Mouse (Mus musculus) cerebellum, postnatal 4 days (tissue): Measurements from ENCODE around the gene 1500009C09Rik.

Source experiments
- DNase-seq, 2 experiments: peaks; one replicate each; pipeline ENCODE4 v3.0.0; 2022; ENCODE audit warnings: low spot score in 2 of 2, mixed read lengths in 1 of 2

1500009C09Rik gene

GRCm38 (mm10) chr15:82247131-82247776 lies 4.9 kb upstream of the 1500009C09Rik start:
- no peak for DNase-seq

DNA sequence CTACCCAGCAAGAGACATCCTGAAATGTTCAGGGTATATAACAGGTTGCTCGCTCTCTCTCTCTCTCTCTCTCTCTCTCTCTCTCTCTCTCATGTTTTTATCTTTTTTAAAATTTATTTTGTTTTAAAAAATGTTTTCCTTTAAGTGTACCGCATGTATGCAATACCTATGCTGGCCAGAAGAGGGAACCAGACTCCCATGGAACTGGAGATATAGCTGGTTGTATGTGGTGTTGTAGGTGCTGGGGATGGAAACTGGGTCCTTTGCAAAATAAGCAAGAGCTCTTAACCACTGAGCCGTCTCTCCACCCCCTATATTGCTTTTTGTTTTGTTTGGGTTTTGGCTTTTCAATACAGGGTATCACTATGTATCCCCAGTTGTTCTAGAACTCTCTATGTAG lies 618 bp upstream of the 1500009C09Rik start:
- DNase-seq: no peak

DNA sequence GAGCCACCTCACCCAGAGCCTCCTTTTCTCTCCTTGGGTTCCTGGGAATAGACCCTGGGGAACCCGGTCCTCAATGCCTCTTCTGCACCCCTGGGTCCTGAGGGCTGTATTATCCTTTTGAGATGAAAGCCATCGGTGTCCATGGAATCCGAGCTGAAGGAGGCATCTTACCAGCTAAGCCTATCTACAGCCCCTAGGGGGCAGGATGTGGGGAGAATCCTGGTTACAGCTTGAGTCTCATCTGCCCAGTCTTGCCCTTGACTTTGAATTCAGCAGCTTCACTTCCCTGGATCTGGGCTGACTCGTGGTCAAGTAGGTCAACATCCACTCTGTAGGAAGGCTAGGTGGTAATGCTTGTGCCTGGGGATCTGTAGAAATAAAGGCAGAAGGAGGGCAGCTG lies 3.1 kb downstream of the 1500009C09Rik start:
- DNase-seq: no peak

- peak; percentile 39 to 68 for DNase-seq
These were observed 3.8 kb downstream of the 1500009C09Rik start for GRCm38 (mm10) chr15:82255944-82256383.

GRCm38 (mm10) chr15:82259510-82259909 lies 7.3 kb downstream of the 1500009C09Rik start:
- DNase-seq: peak; percentile 70 to 89

- peak; percentile 64 to 83 for DNase-seq
These were observed 14.2 kb downstream of the 1500009C09Rik start for GRCm38 (mm10) chr15:82266356-82266755.

DNA sequence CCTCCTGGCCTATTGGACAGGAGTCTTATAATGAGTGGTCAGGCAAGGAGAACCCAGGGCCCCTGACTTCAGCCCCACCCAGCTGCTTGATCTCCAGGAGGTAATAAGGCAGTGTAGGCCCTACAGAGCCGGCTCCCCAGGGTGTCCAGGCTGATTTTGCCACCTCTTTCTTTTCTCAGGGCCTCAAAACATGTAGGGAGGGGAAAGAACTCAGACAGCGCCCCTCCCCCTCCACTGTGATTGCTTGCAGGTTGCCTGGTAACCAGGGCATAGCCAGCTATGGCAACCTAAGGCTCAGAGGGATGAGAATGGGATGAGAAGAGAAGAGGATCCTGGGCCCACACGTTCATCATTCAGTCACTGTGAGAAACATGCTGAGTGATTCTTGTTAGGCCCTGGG lies 16.0 kb downstream of the 1500009C09Rik start:
- DNase-seq: peak in 1 of 2 experiments; percentile 49

- peak in 1 of 2 experiments; percentile 42 for DNase-seq
These were observed 16.6 kb downstream of the 1500009C09Rik start for GRCm38 (mm10) chr15:82268783-82269182.

- peak; percentile 54 to 81 for DNase-seq
These were observed 19.0 kb downstream of the 1500009C09Rik start for GRCm38 (mm10) chr15:82271201-82271600.

DNA sequence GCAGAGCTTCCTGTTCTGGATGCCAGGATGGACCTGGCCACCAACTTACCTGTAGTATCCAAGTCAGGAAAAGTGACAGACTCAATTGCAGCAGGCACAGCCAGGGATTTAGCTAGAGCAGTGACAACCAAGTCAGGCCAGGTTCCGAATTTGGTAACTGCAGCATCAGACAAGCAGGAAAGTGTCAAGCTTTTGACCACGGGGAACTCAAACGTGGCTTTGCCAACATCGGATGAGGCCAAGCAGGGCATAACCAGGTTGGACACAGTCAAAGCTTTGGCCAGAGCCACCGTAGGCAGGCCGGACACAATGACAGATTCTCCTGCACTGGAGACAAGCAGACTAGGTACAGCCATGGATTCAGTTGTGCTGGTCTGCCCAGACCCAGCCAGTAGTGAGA lies 20.1 kb downstream of the 1500009C09Rik start:
- no peak for DNase-seq

- DNase-seq: no peak
These were observed 22.4 kb downstream of the 1500009C09Rik start, which contains the start of gene Sept3 for GRCm38 (mm10) chr15:82274593-82274926. TSS of gene Sept3 (plus strand) at chr15:82274893.

- DNase-seq: peak; percentile 61 to 78
These were observed 23.0 kb downstream of the 1500009C09Rik start for GRCm38 (mm10) chr15:82274927-82275901.

GRCm38 (mm10) chr15:82277591-82277990 lies 25.4 kb downstream of the 1500009C09Rik start:
- peak in 1 of 2 experiments; percentile 50 for DNase-seq

DNA sequence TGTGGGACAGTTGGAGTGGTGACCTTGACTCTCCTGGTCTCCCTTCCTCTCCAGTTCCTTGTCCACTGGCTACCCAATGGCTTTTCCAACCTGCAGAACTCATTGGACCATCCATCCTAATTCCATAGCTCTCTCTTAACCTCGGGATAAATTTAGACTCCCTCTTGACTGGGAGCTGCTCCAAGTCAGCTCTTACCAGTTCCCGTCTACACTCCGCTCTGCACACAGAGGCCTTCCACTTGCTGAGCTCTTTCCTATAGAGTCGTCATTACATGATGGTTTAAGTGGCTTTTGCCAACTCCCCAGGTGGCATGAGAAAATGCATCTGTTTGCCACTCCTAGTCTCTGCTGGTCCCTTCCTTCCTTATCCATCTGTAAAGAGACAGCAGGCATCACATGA lies 28.4 kb downstream of the 1500009C09Rik start:
- no peak for DNase-seq

- DNase-seq: no peak
These were observed 34.0 kb downstream of the 1500009C09Rik start for GRCm38 (mm10) chr15:82286157-82286556.

- no peak for DNase-seq
These were observed 38.1 kb downstream of the 1500009C09Rik start for GRCm38 (mm10) chr15:82290252-82290651.

GRCm38 (mm10) chr15:82292851-82293250 lies 40.7 kb downstream of the 1500009C09Rik start:
- no peak for DNase-seq

- no peak for DNase-seq
These were observed 41.1 kb downstream of the 1500009C09Rik start for GRCm38 (mm10) chr15:82293271-82293711.

- DNase-seq: peak in 1 of 2 experiments; percentile 50
These were observed 41.9 kb downstream of the 1500009C09Rik start for GRCm38 (mm10) chr15:82294059-82294458.

- no peak for DNase-seq
These were observed 46.8 kb downstream of the 1500009C09Rik start, which contains the start of gene Wbp2nl for GRCm38 (mm10) chr15:82298764-82299561. TSS of gene Wbp2nl (plus strand) at chr15:82298954.

DNA sequence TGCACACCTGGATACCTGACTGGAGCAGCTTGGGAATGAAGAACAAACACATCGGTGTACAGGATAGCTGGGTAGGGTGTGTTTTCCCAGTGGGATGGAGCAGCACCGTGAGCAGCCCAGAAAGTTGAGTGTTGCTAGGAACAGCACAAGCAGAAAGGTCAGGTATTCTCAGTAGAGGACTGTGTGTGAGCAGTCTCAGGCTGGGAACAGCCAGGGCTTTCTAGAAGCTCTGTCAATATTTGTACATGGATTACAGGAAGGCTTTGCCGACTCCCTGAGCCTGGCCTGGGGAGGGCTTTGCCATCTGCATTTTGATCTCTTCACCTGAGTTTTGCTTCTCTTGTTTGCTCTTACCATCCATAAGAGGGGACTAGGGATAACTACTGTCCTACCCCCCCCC lies 54.9 kb downstream of the 1500009C09Rik start:
- DNase-seq: no peak

DNA sequence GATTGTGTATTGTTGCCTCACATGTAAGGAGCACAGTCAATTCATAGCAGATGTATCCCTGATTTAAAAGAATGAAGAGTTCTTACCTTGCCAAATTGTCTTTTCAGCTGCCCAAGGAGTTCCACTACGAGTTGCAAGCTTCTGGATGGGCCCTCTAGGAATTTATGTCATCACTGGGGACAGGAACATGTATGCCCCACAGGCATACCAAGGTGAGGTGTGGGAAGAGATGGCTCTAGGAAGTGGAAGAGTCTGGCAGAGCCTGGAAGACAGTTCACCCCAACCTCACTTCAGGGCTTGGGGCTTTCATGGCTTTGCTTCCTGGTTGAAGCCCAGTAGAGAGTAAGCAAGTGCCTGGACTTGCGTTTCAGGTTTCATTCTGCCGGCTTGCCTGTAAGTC lies 56.2 kb downstream of the 1500009C09Rik start:
- DNase-seq: no peak
